Mouse (Mus musculus): ENCODE measurements around the gene Umodl1. TPM values are rescaled to one million over a fixed set of nuclear protein-coding genes. Genes with fewer than 3 reads are reported as not detected.

Umodl1 gene
- polyA plus RNA-seq, 1 experiment from 2014 or later = 0.44 TPM

- Histone ChIP-seq H3K9ac (ENCODE audit: low read length) (no peak overlapping the region), H3K27me3 (ENCODE audit: control insufficient read depth, insufficient read depth, low read depth, low read length) (no peaks in the 10 kb centered on the region), H3K4me2 (ENCODE audit: low read depth, low read length) (no peak overlapping the region), H3K36me3 (ENCODE audit: control insufficient read depth, insufficient read depth, low read length) (no peaks in the 10 kb centered on the region), H3K27ac (ENCODE audit: low read length) (no peak overlapping the region), H3K9me3 (ENCODE audit: control insufficient read depth, low read length) (0 out of 2 replicates have a peak, but pooled peaks cover 4% of the 10 kb centered on the region), H3K4me1 (replicated peaks; ENCODE audit: control insufficient read depth, insufficient read depth, low read length) (peaks cover 6% of the 10 kb centered on the region; the same call in 1 of the 2 replicates), H3K4me3 (ENCODE audit: low read length) (no peak overlapping the region)
- 56% methylated on average over 9 of the region's 9 CpGs for WGBS
- ATAC-seq (ENCODE audit: low read depth) = no peak
Observed at GRCm38 (mm10) chr17:31028821-31029370, 74.5 kb downstream of the Umodl1 start.

DNA sequence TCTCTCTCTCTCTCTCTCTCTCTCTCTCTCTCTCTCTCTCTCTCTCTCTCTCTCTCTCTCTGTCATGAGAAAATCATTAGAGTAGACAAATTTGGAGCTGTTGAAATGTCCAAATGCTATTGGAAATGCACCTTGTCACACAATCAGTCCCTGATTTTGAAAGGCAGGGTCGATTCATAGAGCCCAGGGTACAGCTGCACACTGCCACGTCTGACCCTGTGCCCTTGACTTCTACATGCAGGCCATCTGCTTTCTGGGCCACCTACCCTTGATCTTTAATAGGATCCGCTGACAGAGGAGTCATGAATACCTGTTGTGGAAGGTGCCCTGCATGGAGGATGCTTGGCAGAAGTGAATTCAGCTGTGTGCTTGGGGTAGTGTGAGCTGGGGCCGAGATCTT lies 75.0 kb downstream of the Umodl1 start:
- Histone ChIP-seq H3K36me3 (ENCODE audit: control insufficient read depth, insufficient read depth, low read length) (no peaks in the 10 kb centered on the region), H3K27me3 (ENCODE audit: control insufficient read depth, insufficient read depth, low read depth, low read length) (no peaks in the 10 kb centered on the region), H3K9ac (ENCODE audit: low read length) (no peak overlapping the region), H3K4me3 (ENCODE audit: low read length) (no peak overlapping the region), H3K9me3 (ENCODE audit: control insufficient read depth, low read length) (0 out of 2 replicates have a peak, but pooled peaks cover 4% of the 10 kb centered on the region), H3K4me1 (replicated peaks; ENCODE audit: control insufficient read depth, insufficient read depth, low read length) (peaks cover 3% of the 10 kb centered on the region; the same call in 1 of the 2 replicates), H3K27ac (ENCODE audit: low read length) (no peak overlapping the region), H3K4me2 (ENCODE audit: low read depth, low read length) (no peak overlapping the region)
- ATAC-seq (ENCODE audit: low read depth) = no peak
- 74% methylated on average over 4 of the region's 4 CpGs for WGBS

- Histone ChIP-seq H3K9me3 (ENCODE audit: control insufficient read depth, low read length) (0 out of 2 replicates have a peak, but pooled peaks cover 4% of the 10 kb centered on the region), H3K9ac (ENCODE audit: low read length) (no peak overlapping the region), H3K4me2 (ENCODE audit: low read depth, low read length) (no peak overlapping the region), H3K27ac (ENCODE audit: low read length) (no peak overlapping the region), H3K4me1 (replicated peaks; ENCODE audit: control insufficient read depth, insufficient read depth, low read length) (no peaks in the 10 kb centered on the region), H3K4me3 (ENCODE audit: low read length) (no peak overlapping the region), H3K36me3 (ENCODE audit: control insufficient read depth, insufficient read depth, low read length) (no peaks in the 10 kb centered on the region), H3K27me3 (ENCODE audit: control insufficient read depth, insufficient read depth, low read depth, low read length) (no peaks in the 10 kb centered on the region)
- ATAC-seq (ENCODE audit: low read depth) = no peak
- 83% methylated on average over 4 of the region's 4 CpGs for WGBS
Observed at GRCm38 (mm10) chr17:31032341-31032740, 77.9 kb downstream of the Umodl1 start.

DNA sequence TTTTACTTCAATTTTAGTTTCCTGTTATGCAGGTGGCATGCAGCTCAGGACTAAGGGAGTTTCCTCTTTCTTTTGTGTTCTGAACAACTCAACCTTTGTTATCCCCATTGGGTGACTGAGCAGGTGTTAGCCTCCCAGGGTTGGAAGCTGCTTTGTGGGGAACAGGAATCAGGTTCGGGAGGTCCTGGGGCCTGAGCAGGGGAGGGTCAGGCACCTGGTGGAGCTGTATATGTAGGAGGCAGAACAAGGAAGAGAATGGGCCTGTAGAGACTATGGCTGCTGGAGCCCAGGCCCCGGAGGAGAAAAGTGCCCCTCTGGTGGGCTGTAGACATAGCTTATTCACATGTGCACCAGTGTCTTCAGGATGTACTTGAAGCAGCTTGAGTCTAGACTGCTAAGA lies 78.8 kb downstream of the Umodl1 start:
- Histone ChIP-seq H3K27me3 (ENCODE audit: control insufficient read depth, insufficient read depth, low read depth, low read length) (no peaks in the 10 kb centered on the region), H3K4me3 (ENCODE audit: low read length) (no peak overlapping the region), H3K27ac (ENCODE audit: low read length) (no peak overlapping the region), H3K9ac (ENCODE audit: low read length) (no peak overlapping the region), H3K4me1 (replicated peaks; ENCODE audit: control insufficient read depth, insufficient read depth, low read length) (no peaks in the 10 kb centered on the region; the same call in 1 of the 2 replicates), H3K4me2 (ENCODE audit: low read depth, low read length) (no peak overlapping the region), H3K9me3 (ENCODE audit: control insufficient read depth, low read length) (0 out of 2 replicates have a peak, but pooled peaks cover 4% of the 10 kb centered on the region), H3K36me3 (ENCODE audit: control insufficient read depth, insufficient read depth, low read length) (no peaks in the 10 kb centered on the region)
- WGBS = 64% methylated on average over 2 of the region's 2 CpGs
- no peak for ATAC-seq (ENCODE audit: low read depth)

DNA sequence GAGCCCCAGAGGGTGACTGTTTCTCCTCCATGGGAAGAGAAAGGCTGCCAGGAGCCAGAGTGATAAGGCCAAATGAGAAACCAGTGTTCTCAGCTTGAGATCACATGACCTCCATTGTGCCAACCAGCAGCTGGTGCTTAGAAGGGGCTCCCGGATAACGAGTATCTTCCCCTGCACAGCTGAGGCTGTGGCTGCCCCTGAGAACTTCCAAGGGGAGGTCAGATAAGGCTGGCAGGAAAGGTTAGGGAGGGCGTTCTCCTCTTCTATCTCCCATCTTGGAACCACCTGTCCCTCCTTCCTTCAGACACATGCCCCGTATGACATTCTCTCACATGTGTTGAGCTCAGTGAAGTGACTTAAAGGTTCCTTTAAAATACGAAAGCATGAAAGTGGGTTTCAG lies 79.7 kb downstream of the Umodl1 start:
- Histone ChIP-seq H3K27me3 (ENCODE audit: control insufficient read depth, insufficient read depth, low read depth, low read length) (no peaks in the 10 kb centered on the region), H3K4me3 (ENCODE audit: low read length) (no peak overlapping the region), H3K27ac (ENCODE audit: low read length) (no peak overlapping the region), H3K4me2 (ENCODE audit: low read depth, low read length) (no peak overlapping the region), H3K9me3 (ENCODE audit: control insufficient read depth, low read length) (0 out of 2 replicates have a peak, but pooled peaks cover 4% of the 10 kb centered on the region), H3K4me1 (replicated peaks; ENCODE audit: control insufficient read depth, insufficient read depth, low read length) (no peaks in the 10 kb centered on the region; the same call in 1 of the 2 replicates), H3K36me3 (ENCODE audit: control insufficient read depth, insufficient read depth, low read length) (no peaks in the 10 kb centered on the region), H3K9ac (ENCODE audit: low read length) (no peak overlapping the region)
- 49% methylated on average over 5 of the region's 5 CpGs for WGBS
- no peak for ATAC-seq (ENCODE audit: low read depth)

DNA sequence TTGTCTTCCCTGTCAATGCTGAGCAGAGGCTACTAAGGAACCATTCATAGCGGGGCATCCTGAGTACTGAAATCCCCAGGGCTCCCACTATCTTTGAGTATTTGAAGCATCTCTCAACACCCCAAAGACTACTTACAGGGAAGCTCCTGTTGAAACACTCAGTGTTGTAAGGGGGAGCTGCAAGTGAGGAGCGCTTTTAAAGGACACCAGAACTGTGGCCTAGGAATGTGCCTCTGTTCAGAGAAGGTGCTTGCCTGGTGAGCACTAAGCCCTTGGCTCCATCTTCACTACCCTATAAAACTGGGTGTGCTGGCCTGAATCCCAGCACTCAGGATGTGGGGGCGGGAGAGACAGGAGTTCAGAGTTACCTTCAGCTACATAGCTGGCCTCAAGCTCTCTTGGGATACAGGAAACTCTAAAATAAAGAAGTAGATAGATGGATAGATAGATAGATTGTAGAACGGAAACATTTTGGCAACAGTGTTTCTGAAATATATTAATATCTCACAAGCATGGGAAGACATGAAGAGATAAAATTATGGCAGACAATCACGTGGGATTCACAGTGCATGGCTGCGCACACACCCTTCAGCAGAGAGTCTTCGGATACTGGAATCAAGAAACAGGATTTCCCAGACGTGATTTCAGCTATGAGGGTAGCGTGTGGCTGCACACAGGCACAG lies 80.4 kb downstream of the Umodl1 start:
- Histone ChIP-seq H3K4me2 (ENCODE audit: low read depth, low read length) (no peak overlapping the region), H3K4me1 (replicated peaks; ENCODE audit: control insufficient read depth, insufficient read depth, low read length) (no peaks in the 10 kb centered on the region; the same call in 1 of the 2 replicates), H3K36me3 (ENCODE audit: control insufficient read depth, insufficient read depth, low read length) (no peaks in the 10 kb centered on the region), H3K27me3 (ENCODE audit: control insufficient read depth, insufficient read depth, low read depth, low read length) (no peaks in the 10 kb centered on the region), H3K9ac (ENCODE audit: low read length) (no peak overlapping the region), H3K27ac (ENCODE audit: low read length) (no peak overlapping the region), H3K4me3 (ENCODE audit: low read length) (no peak overlapping the region), H3K9me3 (ENCODE audit: control insufficient read depth, low read length) (0 out of 2 replicates have a peak, but pooled peaks cover 4% of the 10 kb centered on the region)
- no peak for ATAC-seq (ENCODE audit: low read depth)
- 69% methylated on average over 9 of the region's 9 CpGs for WGBS

GRCm38 (mm10) chr17:31036168-31036876 lies 81.9 kb downstream of the Umodl1 start:
- Histone ChIP-seq H3K9me3 (ENCODE audit: control insufficient read depth, low read length) (0 out of 2 replicates have a peak, but pooled peaks cover 4% of the 10 kb centered on the region), H3K27ac (ENCODE audit: low read length) (no peak overlapping the region), H3K36me3 (ENCODE audit: control insufficient read depth, insufficient read depth, low read length) (no peaks in the 10 kb centered on the region), H3K9ac (ENCODE audit: low read length) (no peak overlapping the region), H3K27me3 (ENCODE audit: control insufficient read depth, insufficient read depth, low read depth, low read length) (no peaks in the 10 kb centered on the region), H3K4me3 (ENCODE audit: low read length) (no peak overlapping the region), H3K4me2 (ENCODE audit: low read depth, low read length) (no peak overlapping the region), H3K4me1 (replicated peaks; ENCODE audit: control insufficient read depth, insufficient read depth, low read length) (no peaks in the 10 kb centered on the region; the same call in 1 of the 2 replicates)
- ATAC-seq (ENCODE audit: low read depth) = no peak
- WGBS = 80% methylated on average over 22 of the region's 22 CpGs

DNA sequence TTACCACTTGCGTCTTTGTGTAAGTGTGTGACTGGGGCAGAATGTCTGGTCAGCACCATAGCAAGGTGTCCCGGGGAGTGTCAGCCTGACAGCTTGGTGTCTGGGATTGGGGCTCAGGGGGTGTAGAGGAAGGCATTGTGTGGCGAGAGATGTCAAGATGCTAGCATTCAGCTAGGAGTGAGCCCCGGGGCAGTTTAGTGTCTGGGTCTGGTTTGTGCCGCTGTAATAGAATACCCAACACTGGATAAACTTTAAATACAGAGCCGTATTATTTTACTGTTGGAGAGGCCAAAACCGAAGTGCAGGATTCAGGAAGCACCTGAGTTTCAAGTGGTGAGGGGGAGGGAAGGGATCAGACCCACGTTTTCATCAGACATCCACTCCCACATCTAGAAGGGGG lies 82.9 kb downstream of the Umodl1 start:
- Histone ChIP-seq H3K36me3 (ENCODE audit: control insufficient read depth, insufficient read depth, low read length) (no peaks in the 10 kb centered on the region), H3K4me1 (replicated peaks; ENCODE audit: control insufficient read depth, insufficient read depth, low read length) (no peaks in the 10 kb centered on the region; the same call in 1 of the 2 replicates), H3K4me3 (ENCODE audit: low read length) (no peak overlapping the region), H3K9me3 (ENCODE audit: control insufficient read depth, low read length) (no peaks in the 10 kb centered on the region), H3K27me3 (ENCODE audit: control insufficient read depth, insufficient read depth, low read depth, low read length) (no peaks in the 10 kb centered on the region), H3K4me2 (ENCODE audit: low read depth, low read length) (no peak overlapping the region), H3K27ac (ENCODE audit: low read length) (no peak overlapping the region), H3K9ac (ENCODE audit: low read length) (no peak overlapping the region)
- ATAC-seq (ENCODE audit: low read depth) = no peak
- WGBS = 65% methylated on average over 8 of the region's 8 CpGs

- 50% methylated on average over 4 of the region's 4 CpGs for WGBS
- H3K27ac ChIP-seq (ENCODE audit: low read length) = no peak overlapping the region
- ATAC-seq (ENCODE audit: low read depth) = peak; percentile 12; the same call in 1 of the 2 replicates
Observed at GRCm38 (mm10) chr17:31038381-31038780, 83.9 kb downstream of the Umodl1 start.

More at GRCm38 (mm10) chr17:31038381-31038780, 83.9 kb downstream of the Umodl1 start:
- Histone ChIP-seq H3K4me1 (replicated peaks; ENCODE audit: control insufficient read depth, insufficient read depth, low read length) (no peaks in the 10 kb centered on the region; the same call in 1 of the 2 replicates), H3K4me2 (ENCODE audit: low read depth, low read length) (no peak overlapping the region), H3K9me3 (ENCODE audit: control insufficient read depth, low read length) (no peaks in the 10 kb centered on the region), H3K27me3 (ENCODE audit: control insufficient read depth, insufficient read depth, low read depth, low read length) (no peaks in the 10 kb centered on the region), H3K36me3 (ENCODE audit: control insufficient read depth, insufficient read depth, low read length) (no peaks in the 10 kb centered on the region), H3K9ac (ENCODE audit: low read length) (no peak overlapping the region), H3K4me3 (ENCODE audit: low read length) (no peak overlapping the region)

Measured in lung, embryonic 16.5 days (tissue).